Mouse (Mus musculus) C2C12 (cell line): ENCODE measurements around the gene Sh3glb2. TPM values are rescaled to one million over a fixed set of nuclear protein-coding genes. Genes with fewer than 3 reads are reported as not detected.
A peak's percentile ranks its signal among the peaks of the same experiment; 100 is the strongest.

ENCODE experiments used
- H3K27me3 ChIP-seq: one replicate; pipeline ENCODE4 v1.6.1; 2011; ENCODE audit not compliant: control insufficient read depth, insufficient read depth, insufficient read length
- H3K36me3 ChIP-seq: one replicate; pipeline ENCODE4 v1.6.1; 2011; ENCODE audit not compliant: control insufficient read depth, insufficient read depth
- H3K4me3 ChIP-seq: one replicate; pipeline ENCODE4 v1.5.1; 2011; ENCODE audit warnings: mild to moderate bottlenecking, control low read depth; ENCODE audit not compliant: poor library complexity, insufficient read depth, severe bottlenecking
- H3K79me2 ChIP-seq: one replicate; pipeline ENCODE4 v1.6.1; 2011; ENCODE audit not compliant: control insufficient read depth, insufficient read depth
- H3K79me3 ChIP-seq: one replicate; pipeline ENCODE4 v1.6.1; 2011; ENCODE audit warnings: low read depth, control low read depth
- H3ac ChIP-seq: one replicate; pipeline ENCODE3; 2011; ENCODE audit warnings: low read depth; ENCODE audit not compliant: control insufficient read depth, insufficient read length
- CEBPB ChIP-seq: IDR thresholded peaks from one replicate; pipeline ENCODE4 v1.6.1; 2011; ENCODE audit warnings: low read depth, mild to moderate bottlenecking, control low read depth, moderate library complexity
- CTCF ChIP-seq: IDR thresholded peaks from one replicate; pipeline ENCODE4 v1.5.1; 2011; ENCODE audit not compliant: control insufficient read depth, insufficient read depth, insufficient read length
- FOSL1 ChIP-seq: IDR thresholded peaks from one replicate; pipeline ENCODE4 v1.8.0; 2011; ENCODE audit warnings: mild to moderate bottlenecking, low read length; ENCODE audit not compliant: poor library complexity, insufficient read depth, severe bottlenecking
- MAX ChIP-seq: IDR thresholded peaks from one replicate; pipeline ENCODE4 v1.6.1; 2011; ENCODE audit warnings: mild to moderate bottlenecking, control low read depth
- MYOD1 ChIP-seq: IDR thresholded peaks from one replicate; pipeline ENCODE4 v1.6.1; 2011; ENCODE audit warnings: low read depth; ENCODE audit not compliant: control insufficient read depth, insufficient read length
- MYOG ChIP-seq: IDR thresholded peaks from one replicate; pipeline ENCODE4 v1.6.1; 2011; ENCODE audit not compliant: control insufficient read depth, insufficient read length; ENCODE audit errors: extremely low read depth
- USF1 ChIP-seq: IDR thresholded peaks from one replicate; pipeline ENCODE4 v1.6.1; 2011; ENCODE audit warnings: low read depth, mild to moderate bottlenecking, control low read depth, moderate library complexity
- polyA plus RNA-seq: library from polyadenylated mRNA; unstranded; fragments of >200 nt; fragmentation: generic; extraction: Trizol; gene quantifications from one replicate; pipeline ENCODE4 v1.2.1, GENCODE M21; 2012; ENCODE audit warnings: missing spikeins

Sh3glb2 gene
- polyA plus RNA-seq, 1 experiment: 60.0 TPM

DNA sequence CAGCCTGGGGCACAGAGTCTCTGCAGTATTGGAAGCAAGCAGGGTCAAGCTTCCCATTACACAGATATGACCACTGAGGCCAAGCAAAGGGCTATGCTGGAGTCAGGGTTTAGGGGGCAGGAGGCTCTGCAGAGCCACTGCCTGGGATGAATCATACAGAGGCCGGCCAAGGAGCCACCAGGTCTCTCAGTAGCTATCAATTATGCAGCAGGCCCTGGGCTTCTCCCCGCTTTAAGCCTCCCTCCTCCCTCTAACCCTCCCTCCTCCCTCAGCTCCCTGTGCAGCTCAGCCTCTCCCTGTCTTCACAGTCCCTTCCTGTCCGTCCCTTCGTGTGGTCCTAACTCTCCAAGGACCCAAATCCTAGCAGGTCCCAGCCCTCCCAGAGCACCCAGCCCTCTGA is 2.9 kb downstream of the Sh3glb2 start:
- Histone ChIP-seq H3K36me3 (peaks cover 16% of the 10 kb centered on the region), H3ac (peak overlapping the region; percentile 3), H3K79me3 (peaks cover 8% of the 10 kb centered on the region), H3K79me2 (peaks cover 33% of the 10 kb centered on the region), H3K4me3 (no peak overlapping the region), H3K27me3 (no peaks in the 10 kb centered on the region)
- no peak for TF ChIP-seq CTCF
- TF ChIP-seq USF1: no peak
- TF ChIP-seq MYOG: no peak
- no peak for TF ChIP-seq MAX
- TF ChIP-seq MYOD1: no peak

DNA sequence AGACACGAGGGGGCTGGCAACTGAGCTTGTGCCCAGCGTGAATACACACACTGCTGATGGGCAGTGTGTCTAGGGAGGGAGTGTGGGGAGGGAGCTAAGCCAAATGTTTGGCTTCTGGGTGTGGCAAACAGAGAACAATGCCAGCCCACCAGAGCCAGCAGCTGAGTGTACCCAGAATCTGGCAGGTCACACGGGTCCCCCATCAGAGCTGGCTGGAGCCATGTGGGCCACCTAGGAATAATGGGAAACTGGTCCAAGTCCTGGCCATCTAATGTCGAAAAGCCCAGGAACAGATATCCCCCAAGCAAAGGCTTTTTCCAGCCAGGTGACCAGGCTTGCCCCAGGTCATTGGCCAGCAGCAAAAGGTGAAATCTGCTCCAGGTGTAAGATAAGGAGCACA is 3.3 kb downstream of the Sh3glb2 start:
- H3K4me3 ChIP-seq: no peak overlapping the region
- no peak overlapping the region for H3ac ChIP-seq
- H3K36me3 ChIP-seq: peaks cover 16% of the 10 kb centered on the region
- TF ChIP-seq MYOG (no peak), CEBPB (no peak), MYOD1 (no peak), CTCF (no peak), USF1 (no peak), MAX (no peak)
- H3K27me3 ChIP-seq: no peaks in the 10 kb centered on the region
- peaks cover 8% of the 10 kb centered on the region for H3K79me3 ChIP-seq
- peaks cover 33% of the 10 kb centered on the region for H3K79me2 ChIP-seq

DNA sequence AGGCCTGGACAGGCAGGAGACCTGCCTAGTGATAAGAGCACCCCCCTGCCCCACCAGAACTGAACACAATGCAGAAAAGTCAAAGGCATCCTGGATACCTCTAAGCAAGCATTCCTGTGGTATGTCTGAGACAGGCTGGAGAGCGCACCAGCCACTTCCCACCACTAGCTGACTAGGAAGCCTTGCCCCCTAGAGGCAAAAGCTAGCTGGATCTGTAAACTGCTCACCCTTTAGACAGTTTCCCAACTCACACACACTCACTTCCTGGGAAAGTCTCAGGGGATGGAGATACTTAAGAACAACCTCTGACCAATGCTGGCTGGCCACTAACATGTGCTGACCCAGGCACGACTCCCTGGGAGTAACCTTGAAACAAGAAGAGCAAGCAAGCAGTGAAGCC is 8.0 kb downstream of the Sh3glb2 start:
- Histone ChIP-seq H3K36me3 (peaks cover 28% of the 10 kb centered on the region), H3K79me2 (peaks cover 5% of the 10 kb centered on the region), H3ac (no peak overlapping the region), H3K4me3 (no peak overlapping the region), H3K79me3 (no peaks in the 10 kb centered on the region), H3K27me3 (no peaks in the 10 kb centered on the region)
- peak; percentile 31 for TF ChIP-seq CEBPB
- TF ChIP-seq MYOG: no peak
- TF ChIP-seq MAX: peak; percentile 13
- no peak for TF ChIP-seq CTCF

DNA sequence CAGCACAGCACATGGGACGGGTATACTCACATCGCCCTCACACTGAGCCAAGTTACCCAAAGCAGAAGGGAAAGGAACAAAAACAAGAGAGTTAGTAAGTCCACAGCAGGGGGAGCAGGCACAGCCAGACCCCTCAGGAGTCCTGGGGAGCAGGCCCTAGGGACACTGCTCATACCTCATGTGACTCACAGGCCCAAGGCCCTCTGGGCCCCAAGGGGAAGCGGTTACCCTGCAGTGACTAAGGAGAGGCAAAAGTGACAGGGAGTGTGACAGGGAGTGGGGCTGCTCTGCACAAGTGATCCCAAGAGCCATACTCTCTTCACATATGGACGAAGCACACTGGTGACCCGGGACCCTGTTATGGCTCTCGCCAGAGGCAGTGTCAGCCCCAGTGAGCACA is 9.9 kb downstream of the Sh3glb2 start:
- Histone ChIP-seq H3K79me3 (no peaks in the 10 kb centered on the region), H3K36me3 (peaks cover 37% of the 10 kb centered on the region), H3K79me2 (no peaks in the 10 kb centered on the region), H3K4me3 (no peak overlapping the region), H3K27me3 (no peaks in the 10 kb centered on the region), H3ac (no peak overlapping the region)
- TF ChIP-seq CEBPB (no peak), CTCF (no peak), USF1 (no peak), MYOG (no peak), MAX (no peak), MYOD1 (no peak)

DNA sequence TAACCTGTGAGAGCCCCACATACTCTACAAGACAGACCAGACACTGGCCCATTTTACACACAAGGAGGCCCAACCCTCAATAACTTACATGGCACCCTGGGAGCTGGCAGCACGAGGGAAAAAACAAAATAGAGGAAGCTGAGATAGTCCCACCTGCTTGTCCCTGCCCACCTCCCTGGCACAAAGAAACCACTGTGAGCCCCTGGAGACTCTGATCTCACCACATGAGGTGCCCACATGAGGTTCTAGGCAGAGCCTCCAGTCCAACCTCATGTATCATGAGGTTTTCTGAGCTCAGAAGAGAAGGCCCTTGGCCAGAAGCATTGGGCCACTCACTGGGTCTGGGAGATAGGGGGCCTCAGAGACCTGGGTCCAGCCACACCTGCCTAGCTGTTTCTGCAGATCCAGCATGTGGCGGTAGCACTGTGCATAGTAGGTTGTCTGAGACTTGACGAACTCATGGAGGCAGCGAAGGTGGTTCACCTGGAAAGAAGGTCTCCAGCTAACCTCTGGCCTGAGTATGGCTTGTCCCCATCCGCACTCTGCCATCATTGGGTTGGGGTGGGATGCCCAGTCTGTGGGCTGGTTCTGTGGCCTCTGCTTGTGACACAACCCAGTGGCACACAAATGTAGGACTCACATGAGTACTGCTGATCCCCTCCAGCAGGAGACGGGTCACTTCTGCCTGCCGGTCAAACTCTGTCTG is 13.0 kb downstream of the Sh3glb2 start:
- no peak overlapping the region for H3K4me3 ChIP-seq
- H3K79me2 ChIP-seq: no peaks in the 10 kb centered on the region
- no peak overlapping the region for H3ac ChIP-seq
- TF ChIP-seq MYOG (no peak), FOSL1 (no peak), MYOD1 (no peak), CTCF (no peak), CEBPB (no peak), MAX (no peak)
- H3K79me3 ChIP-seq: no peaks in the 10 kb centered on the region
- peaks cover 58% of the 10 kb centered on the region for H3K36me3 ChIP-seq
- H3K27me3 ChIP-seq: no peaks in the 10 kb centered on the region

DNA sequence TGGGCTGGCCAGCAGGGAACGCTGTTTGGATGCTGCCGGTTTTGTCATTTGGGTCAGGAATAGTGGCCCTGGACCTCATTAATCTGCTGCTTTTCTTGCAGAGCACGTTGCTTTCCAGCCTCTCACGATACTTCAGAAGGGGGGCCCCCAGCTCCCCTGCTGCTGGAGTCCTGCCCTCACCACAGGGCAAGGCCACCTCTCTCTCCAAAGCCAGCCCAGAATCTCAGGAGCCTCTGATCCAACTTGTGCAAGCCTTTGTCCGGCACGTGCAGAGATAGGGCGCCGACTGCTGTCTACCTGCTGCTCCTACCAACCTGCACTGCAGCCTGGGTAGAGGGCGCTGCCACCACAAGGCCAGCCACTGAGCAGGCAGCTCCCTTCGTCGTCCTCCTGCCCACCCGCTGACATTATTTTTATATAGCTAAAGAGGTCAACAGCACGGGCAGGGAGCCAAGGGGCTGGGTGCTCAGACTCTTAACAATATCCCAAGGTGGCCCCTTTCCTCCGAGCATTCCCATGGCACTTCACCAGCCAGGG is 15.5 kb downstream of the Sh3glb2 start:
- no peak overlapping the region for H3ac ChIP-seq
- H3K4me3 ChIP-seq: no peak overlapping the region
- H3K27me3 ChIP-seq: no peaks in the 10 kb centered on the region
- H3K79me3 ChIP-seq: no peaks in the 10 kb centered on the region
- H3K36me3 ChIP-seq: peaks cover 77% of the 10 kb centered on the region
- no peaks in the 10 kb centered on the region for H3K79me2 ChIP-seq
- TF ChIP-seq FOSL1 (no peak), CEBPB (no peak), MYOD1 (no peak), CTCF (no peak), USF1 (no peak), MYOG (no peak), MAX (no peak)
